Mouse (Mus musculus) cerebellum, adult 11-12 months (tissue): ENCODE measurements at regions not wholly inside any gene's neighbourhood (a gene's known extent, or its start where the extent isn't known, plus 50 kb on each side); places are given as distances from the start of the nearest gene placed in this dataset.

Source experiments
- DNase-seq: peaks from one replicate; pipeline ENCODE4 v3.0.0; 2022

GRCm38 (mm10) chr3:65891594-65891993, 66.5 kb downstream of the Ccnl1 start:
- DNase-seq: no peak

- no peak for DNase-seq
Measured at GRCm38 (mm10) chr3:65891139-65891538, 66.9 kb downstream of the Ccnl1 start.

GRCm38 (mm10) chr3:65888921-65889320, 69.1 kb downstream of the Ccnl1 start:
- no peak for DNase-seq

- peak; percentile 60 for DNase-seq
Measured at GRCm38 (mm10) chr3:65884571-65885011, 73.5 kb downstream of the Ccnl1 start.

GRCm38 (mm10) chr3:65882123-65882522, 75.9 kb downstream of the Ccnl1 start:
- no peak for DNase-seq
